Mouse (Mus musculus): ENCODE results near the gene Mgp.
A peak's percentile ranks its signal among the peaks of the same experiment; 100 is the strongest.

Gene Mgp

DNA sequence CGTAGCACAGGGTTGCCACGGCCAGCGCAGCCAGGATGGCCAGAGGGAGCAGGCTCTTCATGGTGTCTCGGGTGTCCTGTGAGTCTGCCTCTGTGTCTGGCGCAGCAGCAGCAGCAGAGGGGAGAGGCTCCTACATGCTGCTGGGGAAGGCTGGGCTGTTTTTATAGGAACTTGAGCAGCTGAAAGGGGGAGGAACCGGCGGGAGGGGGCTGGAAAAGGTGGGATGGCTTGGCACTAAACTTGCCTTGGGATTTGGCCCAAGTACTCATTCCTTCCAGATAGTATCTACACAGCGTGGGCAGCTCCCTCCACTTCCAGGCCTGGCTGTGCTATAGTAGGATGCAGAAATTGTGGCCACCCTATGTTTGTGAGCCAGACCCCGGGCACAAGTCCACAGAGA is at the start of gene Mgp:
Gene Mgp, minus strand, starts transcription at position 154 of the 400 bp plus-strand sequence.
- no peak for DNase-seq (ENCODE audit: low read depth, low spot score)

DNA sequence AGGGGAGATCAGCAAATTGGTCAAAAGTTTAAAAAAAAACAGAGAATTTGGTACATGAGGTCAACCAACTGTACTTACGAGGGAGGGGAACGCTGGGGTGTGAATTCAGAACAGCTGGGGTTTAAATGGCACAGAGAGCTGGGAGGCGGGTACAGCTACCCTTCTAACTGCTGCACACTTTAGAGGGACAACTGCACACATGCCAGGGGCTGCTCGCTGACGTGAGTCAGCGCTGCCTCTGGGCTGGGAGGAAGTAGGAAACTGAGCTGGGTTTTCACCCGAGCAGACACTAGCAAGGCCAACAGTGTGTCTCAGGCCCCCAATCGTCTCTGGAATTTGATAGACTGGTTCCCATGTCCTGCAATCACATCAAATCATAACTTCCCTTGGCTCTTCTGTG is 49.4 kb upstream of the Mgp start:
- DNase-seq (ENCODE audit: low read depth, low spot score), result no peak

DNA sequence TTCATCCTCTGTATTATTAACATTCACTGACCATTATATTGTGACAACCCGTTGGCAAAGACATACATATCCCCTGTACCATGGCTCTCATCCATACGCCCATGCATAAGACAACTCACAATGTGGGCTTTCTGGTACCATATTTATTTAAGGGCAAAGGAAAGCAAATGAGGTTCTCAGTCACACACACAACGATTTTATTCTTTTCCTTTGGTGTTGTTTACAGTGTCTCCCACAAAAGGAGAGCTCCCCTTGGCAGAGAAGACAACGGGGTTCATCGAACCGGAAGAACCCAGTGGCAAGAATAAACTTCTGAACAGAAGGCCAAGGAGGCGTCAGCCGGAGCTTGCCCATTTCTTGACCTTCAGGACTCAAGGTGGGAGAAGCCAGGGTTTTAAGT is 47.9 kb upstream of the Mgp start, which contains the start of gene Pde6h:
Gene Pde6h, plus strand, starts transcription at position 301 of the 400 bp plus-strand sequence.
- no peak for DNase-seq (ENCODE audit: low read depth, low spot score)

DNA sequence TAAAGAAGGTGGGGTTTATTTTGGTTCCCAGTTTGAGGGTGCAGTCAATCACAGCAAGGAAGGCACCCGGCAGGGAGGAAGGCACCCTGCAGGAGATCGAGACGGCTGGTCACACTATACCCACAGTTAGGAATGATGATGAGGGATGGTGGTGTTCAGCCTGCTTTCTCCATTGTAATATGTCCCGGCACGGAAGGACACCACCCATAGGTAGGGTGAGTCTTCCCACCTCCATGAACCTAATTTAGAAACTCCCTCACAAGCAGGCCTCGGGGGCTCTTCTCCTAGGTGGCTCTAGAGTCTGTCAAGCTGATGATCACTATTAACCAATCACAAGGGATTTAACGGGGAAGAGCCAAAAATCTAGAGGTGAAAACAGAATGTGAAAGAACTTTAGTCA is 47.2 kb upstream of the Mgp start:
- no peak for DNase-seq (ENCODE audit: low read depth, low spot score)

DNA sequence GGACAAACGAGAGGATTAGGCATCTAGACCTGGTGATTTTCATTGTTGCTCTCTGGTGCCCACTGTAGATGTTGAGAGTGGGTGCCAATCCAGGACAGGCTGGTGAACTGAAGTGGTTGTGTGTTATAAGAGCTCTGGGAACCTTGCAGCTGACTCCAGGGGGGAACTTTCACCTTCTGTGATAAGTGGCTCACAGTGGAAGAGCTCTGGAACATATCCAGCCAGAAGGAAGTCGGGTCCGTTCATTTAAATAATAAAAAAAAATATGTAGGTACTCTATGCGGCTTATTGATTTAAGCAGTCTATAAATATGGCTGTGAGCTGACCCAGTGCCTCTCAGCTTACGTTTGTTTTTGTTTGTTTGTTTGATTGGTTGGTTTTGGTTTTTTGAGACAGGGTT is 46.5 kb upstream of the Mgp start, which contains the start of gene Erp27:
Gene Erp27, minus strand, starts transcription at position 101 of the 400 bp plus-strand sequence.
- no peak for DNase-seq (ENCODE audit: low read depth, low spot score)

DNA sequence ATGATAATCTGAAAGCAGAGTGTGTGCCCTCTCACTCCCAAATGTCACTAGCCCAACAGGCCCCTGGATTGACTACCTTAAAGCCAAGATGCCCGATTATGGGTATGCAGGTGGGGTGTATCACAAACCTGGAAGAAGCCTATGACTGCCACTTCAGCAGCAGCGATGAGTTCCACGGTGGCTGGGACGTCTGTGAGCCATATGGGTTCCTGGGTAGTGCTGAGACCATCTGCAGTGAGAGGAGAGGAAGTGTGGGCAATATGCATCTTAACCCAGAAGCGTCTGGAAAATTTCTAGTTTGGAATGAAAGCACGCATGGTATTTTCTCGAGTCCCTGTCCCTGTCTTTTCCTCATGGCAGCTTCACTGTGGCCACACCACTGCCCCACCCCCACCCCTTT is 46.0 kb upstream of the Mgp start:
- DNase-seq (ENCODE audit: low read depth, low spot score), result no peak

DNA sequence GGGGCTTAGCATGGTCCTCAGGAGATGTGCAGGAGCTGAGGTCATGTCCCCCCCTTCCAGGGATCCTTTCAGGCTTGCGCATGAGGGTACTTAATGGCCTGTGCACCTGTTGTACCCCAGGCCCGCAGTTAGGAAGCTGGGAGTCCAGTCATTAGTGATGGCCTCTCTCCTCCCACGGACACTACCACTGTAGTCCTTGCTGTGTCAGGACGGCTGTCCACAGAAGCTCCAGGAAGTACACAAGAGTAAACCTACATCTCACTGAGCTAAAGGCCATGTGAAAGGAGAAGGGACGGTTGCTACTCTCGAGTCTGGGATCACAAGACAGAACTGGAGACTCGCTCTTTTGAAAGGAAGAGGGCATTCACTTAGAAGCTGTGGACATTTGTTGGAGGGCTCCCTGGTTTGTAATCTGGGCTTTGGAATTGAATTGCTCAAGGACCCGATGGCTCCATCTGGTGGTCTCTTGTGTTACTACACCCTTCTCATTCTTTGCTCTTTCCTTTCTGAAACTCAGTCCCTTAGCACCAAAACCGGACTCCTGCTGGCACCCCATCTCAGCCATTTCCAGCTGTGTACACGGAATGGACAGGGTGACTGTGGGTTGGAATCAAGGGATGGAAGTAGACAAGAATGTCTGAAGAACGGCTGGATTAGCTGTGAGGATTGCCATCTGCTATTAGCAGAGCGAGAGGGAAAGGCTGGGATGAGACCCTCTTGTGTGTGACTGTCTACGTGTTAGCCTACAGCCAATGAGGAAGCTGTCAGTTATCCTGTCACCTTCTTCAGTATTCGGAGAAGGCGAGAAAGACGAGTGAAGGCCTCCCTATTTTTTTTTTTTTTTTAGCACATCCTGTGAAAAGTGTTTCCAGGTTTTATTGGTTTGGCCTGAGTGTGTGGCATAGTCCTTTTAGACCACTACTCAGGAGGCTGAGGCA is 45.0 kb upstream of the Mgp start:
- peak; percentile 58 for DNase-seq (ENCODE audit: low read depth, low spot score)

DNA sequence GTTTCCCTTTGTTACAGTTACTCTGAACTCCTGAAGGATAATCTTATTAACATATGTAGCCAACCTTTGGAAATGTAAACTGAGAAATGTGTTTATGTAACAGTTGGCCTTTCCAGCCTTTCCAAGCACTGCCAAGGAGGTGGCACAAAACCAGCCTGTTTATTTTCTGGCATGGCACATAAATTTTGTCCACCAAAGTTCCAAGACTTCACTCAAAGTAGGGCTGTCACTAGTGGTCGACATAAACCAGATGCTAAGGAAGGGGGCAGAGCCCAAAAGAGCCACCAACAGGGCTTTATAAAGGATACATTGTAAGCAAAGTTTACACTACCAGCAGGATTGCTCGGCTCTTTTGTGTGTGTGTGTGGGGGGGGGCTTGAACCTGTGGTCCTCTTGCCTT is 42.3 kb upstream of the Mgp start:
- no peak for DNase-seq (ENCODE audit: low read depth, low spot score)

DNA sequence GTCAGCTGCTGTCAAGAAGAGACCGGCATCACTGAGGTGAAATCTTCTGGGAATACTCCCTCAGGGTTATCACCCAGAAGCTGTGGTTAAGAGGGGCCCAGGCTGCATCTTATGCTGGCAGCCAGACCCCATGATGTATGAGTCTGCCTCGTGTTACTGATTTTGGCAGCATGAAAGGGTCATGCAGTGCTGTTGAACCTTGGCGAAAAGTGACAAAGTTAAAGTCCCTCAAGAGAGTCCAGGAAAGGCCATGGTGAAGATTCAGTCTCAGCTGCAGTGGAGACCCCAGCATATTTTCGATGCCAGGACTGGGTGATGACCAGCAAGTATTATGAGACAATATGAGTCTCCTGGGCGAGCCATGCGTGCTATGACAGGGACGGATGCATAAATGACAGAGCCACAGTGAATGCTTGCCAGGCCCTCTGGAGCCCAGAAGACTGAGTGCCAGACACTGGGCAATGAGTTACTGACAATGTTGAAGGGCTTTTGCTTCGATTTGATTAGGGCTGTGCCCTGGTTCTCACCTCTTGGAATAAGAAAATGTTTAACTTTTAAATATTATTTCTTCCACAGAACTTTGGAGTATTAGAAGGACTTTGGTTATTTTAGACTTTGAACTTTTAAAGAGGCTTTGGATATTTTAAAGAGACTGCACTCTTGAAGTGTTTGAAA is 40.2 kb upstream of the Mgp start:
- no peak for DNase-seq (ENCODE audit: low read depth, low spot score)

DNA sequence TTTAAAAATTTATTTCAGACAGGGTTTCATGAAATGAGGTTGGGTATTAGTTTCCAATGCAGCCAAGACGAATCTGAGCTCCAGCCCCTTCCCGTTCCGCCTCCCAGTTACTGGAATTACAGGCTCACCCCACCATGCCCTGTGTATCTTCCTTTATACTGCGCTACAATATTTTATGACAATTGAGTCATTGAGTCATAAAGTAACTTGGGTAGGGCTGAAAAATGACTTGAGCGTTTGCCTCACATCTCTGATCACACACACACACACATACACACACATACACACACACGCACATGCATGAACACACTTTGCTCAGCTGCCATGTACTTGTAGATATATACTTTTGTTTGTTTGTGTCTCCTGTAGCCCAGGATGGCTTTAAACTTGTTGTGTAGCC is 38.6 kb upstream of the Mgp start:
- no peak for DNase-seq (ENCODE audit: low read depth, low spot score)

DNA sequence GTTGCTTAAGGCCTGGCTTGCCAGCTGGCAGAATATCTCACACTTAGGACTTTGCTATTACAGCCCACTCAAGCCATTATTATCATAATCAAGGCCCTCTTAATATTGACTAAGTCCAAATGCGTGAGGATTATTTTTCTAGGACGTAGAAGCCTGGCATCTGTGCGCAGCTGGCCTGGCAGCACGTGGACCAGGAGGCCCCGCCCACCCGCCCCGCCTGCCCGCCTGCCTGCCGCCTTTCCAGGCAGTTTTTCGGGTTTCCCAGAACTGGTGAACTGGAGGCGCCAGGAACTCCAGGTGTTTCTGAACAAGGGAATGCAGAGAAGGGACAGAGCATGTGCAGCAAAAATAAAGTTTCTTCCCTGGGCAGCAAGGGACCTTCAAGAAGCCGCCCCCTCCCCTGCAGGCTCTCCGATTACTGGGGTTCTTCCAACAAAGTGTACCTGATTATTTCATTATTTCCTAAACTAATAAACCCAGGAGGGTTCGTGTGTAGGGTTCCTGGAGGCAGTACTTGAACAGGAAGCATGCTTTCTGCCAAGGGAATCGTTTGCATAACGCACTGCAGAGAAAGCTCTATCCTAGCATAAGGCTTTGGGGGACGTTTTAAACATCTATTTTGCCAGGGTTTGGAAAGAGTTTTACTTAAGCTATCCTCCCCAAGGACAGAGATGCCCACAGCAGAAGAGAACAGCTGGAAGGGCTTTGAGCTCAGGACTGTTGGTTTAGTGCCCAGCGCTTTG is 37.9 kb upstream of the Mgp start:
- DNase-seq (ENCODE audit: low read depth, low spot score), result no peak

DNA sequence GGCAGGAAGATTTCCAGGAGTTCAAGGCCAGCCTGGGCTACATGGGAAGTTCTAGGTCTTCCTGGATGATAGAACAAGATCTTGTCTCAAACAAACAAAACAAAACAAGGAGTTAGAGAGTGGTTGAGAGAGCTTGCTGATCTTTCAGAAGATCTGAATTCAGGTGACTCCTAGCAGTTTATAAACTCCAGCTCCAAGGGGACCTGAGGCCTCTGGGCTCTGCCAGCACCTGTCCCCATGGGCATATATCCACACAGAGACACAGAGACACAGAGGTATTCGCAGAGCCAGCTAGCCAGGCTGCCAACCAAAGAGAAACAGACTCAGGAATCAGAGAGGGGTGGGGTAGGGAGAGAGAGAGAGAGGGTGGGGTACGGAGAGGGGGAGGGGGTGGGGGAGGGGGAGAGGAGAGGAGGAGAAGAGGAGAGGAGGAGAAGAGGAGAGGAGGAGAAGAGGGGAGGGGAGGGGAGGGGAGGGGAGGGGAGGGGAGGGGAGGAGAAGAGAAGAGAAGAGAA is 37.2 kb upstream of the Mgp start:
- DNase-seq (ENCODE audit: low read depth, low spot score), result no peak

DNA sequence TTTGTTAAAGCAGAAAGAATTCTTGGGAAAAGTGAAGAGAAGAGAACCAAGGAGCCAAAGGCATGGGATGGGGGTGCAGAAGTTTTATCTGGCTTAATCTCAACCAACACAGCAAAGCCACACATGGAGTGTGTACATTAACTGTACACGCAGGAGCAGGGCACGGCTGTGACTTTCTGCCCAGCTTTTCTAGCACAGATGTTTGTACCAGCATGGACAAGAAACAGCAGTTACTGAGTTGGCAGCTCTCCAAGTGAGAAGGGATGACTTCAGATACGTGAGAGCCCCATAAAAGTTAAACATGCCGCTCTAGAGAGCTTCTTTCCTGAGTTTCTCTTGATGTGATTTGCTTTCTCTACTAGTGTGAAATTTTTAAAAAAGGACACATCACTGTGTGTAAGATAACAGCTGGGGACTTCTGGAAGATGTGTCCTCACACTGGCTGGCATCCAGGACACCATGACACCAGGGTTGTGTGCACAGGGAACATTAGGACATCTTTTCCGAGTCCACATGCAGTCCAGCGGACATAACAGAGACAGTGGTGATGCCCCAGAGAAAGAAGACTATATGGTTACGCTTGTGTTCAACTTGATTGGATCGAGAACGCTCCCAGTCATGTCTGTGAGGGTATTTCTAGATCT is 34.7 kb upstream of the Mgp start:
- no peak for DNase-seq (ENCODE audit: low read depth, low spot score)

DNA sequence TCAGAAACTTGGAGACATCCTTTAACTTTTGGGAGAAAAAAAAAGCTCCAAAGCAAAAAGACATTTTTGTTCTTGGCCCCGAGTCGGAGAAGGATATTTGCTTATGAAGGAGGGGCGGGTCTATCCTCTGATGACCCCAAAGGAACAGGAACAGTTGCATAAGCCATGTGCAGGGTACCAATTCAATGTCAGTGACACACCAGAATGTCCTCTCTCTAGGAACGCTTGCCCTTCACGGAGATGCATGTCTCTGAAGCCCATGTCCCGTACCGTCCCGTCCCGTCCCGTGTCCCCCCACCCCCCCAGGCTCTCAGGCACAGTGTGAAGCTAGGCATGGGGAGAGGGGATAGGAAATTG is 31.3 kb upstream of the Mgp start:
- DNase-seq (ENCODE audit: low read depth, low spot score), result no peak

DNA sequence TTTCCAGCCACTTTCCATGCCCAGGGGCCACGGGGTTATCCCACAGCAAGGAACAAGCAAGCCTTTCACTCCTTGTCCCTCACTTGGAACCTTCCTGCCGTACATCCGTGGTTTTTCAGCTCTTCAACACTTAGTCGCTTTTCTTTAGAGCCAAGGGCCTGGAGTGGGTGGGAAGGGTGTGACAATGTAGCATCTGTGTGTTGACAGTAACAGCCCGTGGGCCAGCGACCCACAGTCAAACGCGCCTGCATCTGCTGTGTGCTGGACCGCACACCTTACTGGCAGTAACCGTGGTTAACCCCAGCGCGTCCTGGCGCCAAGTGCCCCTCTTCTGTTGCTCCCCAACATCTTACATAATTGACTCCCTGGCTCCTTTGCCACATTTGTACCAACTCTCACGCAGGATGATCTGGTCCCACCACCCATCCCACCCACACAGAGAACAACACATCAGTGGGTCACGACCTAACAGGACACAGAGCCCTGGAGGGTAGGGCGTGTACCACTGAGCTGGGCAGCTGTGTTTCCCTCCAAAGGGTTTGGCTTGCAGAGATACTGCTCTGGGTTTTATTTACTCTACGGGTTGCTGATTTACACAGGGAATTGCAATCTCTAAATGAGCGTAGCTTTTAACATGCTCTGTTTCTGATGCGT is 30.8 kb upstream of the Mgp start:
- DNase-seq (ENCODE audit: low read depth, low spot score), result no peak

DNA sequence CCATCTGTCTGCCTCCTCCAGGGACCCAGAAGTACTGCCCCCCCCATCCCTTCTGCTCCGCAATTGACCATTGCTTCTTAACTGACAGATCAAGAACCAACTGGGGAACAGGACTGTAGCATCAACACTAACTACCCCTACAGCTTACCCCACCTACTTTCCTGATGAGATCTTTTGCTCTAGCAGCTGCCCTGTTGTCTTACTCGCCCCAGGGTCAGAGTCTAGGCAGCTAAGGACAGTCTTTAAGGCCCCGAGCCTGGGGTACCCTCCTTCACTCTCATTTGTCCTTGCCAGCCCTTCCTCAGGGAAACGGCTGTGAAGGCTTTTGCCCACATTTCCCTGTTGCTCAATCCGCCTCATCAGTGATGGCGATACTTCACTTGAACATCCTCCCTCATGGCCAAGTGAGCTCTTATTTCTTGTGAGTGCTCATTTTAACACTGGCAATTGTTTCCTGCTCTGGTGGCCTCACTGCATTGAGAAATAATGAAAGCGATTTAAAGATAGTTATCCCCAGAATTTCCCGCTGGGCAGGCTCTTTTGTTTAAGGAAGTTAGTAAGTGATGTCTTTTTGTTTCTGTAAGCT is 28.4 kb upstream of the Mgp start:
- DNase-seq (ENCODE audit: low read depth, low spot score), result no peak

DNA sequence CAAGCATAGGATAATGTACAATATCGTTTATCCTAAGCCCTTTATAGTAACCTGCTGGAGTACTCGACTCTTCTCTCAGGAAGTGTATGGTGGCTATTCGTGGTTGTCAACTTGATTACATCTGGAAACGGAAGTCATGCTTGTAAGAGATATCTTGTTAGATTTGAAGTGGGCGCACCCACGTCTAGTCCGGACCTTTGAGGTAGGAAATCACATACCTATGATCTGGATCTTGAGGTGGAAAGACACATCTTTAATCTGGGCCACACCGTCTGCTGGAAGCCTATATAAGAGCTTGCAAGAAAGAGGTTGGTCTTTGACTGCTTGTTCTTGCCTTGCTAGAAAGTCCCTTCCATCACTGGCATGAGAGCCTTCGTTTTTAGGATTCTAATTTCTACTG is 26.9 kb upstream of the Mgp start:
- no peak for DNase-seq (ENCODE audit: low read depth, low spot score)

DNA sequence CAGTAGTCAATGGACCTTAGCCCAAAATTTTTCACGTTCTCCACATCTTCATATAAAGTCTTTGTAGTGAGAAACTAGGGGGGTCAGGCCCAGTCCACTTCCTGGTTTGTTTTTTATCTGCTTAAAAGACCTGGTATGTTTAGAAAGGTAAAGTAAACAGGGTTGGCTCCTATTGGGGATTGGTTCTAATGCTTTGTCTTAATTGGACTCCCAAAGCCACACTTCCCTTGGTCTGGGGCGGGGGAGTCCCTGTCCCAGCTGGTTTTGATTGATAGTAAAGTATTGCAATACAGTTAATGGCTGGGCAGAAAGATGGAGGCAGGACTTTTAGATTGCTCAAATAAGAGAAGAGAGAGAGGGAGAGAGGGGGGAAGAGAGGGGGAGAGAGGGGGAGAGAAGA is 25.4 kb upstream of the Mgp start:
- DNase-seq (ENCODE audit: low read depth, low spot score), result no peak

DNA sequence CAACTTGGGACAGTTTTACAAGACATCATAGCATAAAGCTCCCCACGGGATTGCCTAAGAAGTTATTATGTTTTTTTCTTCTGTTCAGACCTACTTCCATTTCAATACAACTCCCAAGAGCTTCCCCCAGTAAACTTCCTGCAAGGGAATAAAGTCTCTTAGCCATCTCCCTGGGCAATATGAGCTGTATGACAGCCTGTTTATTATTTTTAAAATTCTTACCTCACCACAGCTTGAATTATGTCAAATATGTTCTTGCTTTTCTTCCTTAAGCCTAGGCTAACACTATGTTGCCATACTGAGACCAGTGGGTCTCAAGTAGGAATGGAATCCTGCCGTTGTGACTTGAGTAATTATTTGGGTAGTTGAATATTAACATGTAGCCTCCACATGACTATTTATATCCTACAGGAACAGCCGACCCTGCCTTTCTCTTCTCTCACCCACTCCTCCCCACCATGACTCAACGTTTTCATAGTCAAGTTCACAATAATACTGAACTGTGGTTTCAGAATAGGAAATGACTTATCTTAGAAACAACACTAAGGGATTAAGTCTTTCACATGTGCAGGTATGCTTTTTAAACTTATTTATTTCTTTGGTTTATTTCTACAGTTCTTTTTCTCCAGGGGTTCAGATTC is 24.9 kb upstream of the Mgp start:
- no peak for DNase-seq (ENCODE audit: low read depth, low spot score)

DNA sequence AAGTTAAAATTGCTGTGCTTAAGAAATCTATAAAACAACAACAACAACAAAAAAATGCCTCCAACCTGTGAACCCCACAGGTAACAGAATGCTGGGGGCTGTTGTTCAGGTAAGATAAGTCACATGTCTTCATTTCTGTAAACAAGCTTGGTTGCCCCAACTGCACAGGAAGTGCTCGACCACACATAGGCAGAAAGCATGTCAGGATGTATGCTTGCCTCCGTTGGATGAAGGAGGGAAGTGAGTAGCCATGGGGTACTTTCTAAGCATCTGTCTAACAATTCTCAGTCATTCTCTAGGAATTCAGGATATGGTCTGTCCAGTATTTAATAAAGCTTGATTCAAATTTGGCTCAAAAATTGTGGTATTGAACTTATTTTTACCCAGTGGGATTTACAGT is 23.3 kb upstream of the Mgp start:
- no peak for DNase-seq (ENCODE audit: low read depth, low spot score)
